Mouse (Mus musculus): ENCODE results near the gene Rnf126. TPM values are rescaled to one million over a fixed set of nuclear protein-coding genes. Genes with fewer than 3 reads are reported as not detected.

Rnf126 gene
- total RNA-seq, 2 experiments from 2014 or later, result 2.6 to 12.1 TPM

DNA sequence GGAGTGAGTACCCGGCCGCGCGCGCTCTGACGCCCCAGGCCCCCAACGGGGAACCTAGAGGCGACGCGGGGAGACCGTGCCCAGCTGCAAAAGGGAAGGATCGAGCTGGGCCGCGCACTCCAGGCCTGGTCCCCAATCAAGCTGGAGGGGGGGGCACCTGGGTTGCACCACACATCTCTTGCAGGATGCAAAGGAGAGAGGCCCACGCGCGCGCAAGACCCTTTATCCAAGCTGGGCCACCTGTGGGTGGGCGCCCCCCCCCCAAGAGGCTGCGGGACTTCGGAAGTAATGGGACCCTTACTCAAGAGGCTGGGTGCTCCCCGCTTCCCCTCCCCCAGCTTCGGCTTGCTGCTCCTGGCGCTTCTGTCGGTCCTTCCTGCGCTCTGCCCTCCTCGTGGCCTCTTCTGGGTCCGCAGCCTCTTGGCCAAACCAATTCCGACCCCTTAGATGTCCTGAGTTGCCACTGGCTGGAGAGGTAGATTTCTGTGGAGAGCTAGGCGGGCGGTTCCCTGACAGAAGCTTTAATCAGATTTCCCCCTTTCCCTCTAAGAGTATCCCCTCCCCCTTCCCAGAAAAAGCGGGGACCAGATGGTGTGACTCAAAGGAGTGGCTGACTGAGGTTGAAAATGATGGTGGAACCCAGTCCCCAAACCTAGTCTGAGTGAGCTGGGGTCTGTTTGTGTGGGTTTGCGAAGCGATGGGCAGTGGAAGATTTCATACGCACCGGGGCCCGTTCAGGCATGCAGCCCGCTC lies 27.2 kb upstream of the Rnf126 start:
- ATAC-seq (replicated peaks; ENCODE audit: low FRiP score, poor library complexity, severe bottlenecking), result no peak

DNA sequence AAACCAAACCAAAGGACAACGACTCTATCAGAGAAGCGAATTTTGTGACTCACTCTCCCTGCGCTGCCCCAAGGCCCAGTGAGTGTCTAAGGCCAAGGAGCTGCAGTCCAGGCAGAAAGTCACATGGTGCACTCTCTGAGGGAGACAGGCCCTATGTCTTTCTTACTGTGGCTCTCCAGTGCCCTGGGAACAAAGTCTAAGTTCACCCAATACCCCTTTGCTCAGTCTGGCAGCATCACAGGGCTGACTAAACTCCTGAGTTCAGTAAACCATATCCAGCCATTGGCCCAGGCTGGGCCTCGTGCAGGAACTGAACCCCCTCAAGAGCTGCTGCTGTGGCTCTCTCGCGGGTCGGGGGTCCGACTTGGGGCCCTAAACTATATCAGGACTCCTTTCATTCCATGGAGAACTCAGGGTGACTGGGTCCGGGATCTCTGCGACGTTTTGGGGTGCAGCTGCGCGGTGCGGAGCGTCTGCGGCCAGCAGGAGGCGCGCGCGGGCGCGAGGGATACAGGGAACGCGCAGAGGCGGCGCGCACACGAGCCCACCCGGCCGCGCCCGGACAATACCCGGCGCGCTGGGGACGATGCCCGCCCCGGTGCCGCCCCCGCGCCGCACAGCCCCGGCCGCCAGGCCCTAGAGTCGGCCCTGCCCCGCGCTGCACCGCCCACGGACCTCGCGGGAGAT lies 26.4 kb upstream of the Rnf126 start, which contains the start of gene Palm:
Gene Palm, plus strand, starts transcription at position 522 of the 687 bp plus-strand sequence.
- ATAC-seq (replicated peaks; ENCODE audit: low FRiP score, poor library complexity, severe bottlenecking), result peak; percentile 50; the same call in 1 of the 2 replicates

DNA sequence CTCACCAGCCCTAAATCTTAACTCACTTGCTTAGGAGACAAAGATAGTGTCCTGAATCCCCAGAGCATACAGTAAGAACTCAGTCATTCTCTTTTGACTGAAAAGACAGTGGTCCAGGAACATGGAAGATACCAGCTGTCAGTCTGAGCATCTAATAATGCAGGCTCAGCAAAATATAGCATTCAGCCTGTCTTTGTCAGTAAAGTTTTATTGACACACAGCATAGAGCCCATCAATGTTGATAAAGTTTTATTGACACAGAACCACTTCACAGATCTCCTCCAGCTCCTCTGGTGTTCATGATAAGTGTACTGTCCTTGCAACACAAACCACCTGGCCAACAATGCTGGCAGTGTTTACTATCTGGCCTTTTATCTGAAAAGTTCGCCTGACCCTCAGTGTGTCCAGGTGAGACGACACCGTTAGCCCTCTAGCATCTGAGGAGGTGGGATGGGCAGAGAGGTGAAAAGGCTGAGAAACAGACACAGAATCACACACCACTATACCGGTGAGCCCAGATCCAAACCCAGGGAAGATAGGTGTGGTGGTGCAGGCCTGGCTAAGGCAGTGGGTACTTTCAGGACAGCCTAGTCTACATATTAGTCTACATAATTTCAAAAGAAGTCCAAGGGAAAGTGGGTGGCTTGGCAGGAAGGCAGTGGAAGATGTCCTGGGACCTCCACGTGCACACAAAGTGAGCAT lies 25.7 kb upstream of the Rnf126 start:
- no peak for ATAC-seq (replicated peaks; ENCODE audit: low FRiP score, poor library complexity, severe bottlenecking)

DNA sequence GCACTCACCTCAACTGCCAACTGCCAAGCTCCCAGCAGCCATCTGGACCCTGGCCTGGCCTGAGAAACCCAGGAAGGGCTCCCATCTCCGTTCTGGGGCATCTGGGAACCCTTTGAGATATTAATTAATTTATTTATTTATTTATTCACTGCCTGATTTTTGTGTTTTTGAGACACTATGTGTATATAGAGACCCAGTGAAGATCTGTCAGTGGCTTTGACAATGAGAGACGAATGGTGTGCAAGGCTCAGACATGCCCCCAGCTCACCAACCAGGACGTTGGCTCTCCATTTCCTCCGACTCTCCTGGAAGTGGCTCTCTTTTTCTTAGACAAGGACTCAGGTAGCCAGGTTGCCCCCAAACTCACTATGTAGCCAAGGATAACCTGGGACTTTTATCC lies 24.1 kb upstream of the Rnf126 start, which contains the start of gene Prss57:
Gene Prss57, minus strand, starts transcription at position 101 of the 400 bp plus-strand sequence.
- no peak for ATAC-seq (replicated peaks; ENCODE audit: low FRiP score, poor library complexity, severe bottlenecking)

DNA sequence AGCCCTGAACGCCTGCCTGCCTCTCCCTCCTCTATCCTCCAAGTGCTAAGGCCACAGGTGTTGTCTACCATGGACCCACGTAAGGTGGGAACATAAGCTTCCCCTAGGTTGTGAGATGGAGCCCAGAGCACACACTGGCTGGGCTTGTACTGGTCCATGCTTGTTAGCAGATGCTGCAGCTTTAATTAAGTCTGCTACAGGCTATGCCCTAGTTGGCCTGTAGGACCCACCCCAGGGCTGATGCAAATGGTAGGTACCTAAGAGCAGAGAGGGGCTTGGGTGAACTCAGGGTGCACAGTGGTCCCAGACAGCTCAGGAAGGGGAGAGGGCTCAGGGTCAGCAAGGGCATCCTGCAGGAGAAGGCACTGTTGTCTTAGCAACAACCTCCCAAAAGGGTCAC lies 22.8 kb upstream of the Rnf126 start:
- no peak for ATAC-seq (replicated peaks; ENCODE audit: low FRiP score, poor library complexity, severe bottlenecking)

DNA sequence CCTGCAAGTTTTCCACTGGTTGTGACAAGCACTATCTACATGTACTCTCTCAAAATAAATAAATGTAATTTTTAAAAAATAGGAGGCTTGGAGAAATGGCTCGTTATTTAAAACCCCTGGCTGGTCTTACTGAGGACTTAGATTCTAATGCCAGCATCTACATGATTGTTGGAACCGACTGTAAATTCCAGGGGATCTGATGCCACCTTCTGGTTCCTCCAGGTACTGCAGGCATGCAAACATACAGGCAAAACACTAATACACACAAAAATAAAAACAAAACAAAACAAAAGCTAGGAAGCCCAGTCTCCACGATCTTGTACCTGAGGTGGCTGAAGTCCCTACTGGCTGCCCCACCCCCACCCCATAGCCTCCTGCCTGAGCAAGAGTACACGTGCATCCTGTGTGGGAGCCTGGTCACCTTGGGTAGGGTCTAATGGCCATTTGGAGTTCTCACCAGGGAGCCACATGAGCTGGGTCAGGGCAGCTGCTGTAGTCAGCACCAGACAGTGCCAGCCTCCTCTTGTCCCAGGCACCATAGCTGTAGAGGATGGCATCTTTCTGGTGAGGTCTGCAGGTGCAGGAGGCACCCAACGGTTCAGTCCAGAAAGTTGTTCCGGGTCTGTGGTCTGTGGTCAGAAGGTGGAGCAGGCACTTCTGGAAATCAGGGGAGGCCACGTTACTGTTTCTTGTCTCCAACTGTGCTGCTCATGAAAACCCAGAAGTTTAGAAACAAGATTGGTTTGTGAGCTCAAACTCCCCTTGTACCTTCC lies 21.8 kb upstream of the Rnf126 start:
- ATAC-seq (replicated peaks; ENCODE audit: low FRiP score, poor library complexity, severe bottlenecking), result peak; percentile 59

DNA sequence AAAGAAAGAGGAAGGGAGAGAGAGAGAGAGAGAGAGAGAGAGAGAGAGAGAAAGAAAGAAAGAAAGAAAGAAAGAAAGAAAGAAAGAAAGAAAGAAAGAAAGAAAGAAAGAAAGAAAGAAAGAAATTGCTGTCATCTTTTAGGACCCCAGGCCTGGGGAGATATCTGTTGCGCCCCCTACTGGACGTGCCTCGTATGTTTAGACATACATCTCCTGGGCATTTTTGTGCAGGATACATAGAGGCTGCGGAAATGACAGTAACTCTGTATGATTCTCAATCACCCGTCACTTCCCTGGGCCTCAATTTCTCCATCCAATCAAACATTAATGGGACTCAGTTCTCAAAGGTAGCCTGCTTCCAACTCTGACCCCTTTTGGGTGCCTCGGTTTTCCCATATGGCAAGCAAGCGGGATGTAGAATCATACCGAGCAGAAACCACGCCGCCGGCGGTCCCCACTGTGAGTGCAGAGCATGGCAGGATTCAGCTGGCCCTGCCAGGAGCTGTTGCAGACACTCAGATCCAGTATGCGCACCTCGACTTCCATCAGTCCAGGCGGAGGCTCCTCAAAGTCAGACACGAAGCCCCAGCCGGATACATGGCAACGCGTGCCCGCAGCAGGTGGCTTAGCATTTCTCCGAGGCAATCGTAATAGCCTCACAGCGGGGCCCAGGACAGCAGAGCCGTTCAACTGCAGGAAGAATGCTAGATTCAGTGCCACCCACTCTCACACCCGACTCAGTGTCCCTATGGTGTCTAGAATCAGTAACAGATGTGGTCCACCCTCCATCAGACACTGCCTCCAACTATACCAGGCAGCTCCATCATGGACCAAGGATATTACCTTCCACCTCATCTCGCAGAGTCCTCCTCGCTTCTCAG lies 17.4 kb upstream of the Rnf126 start:
- no peak for ATAC-seq (replicated peaks; ENCODE audit: low FRiP score, poor library complexity, severe bottlenecking)

DNA sequence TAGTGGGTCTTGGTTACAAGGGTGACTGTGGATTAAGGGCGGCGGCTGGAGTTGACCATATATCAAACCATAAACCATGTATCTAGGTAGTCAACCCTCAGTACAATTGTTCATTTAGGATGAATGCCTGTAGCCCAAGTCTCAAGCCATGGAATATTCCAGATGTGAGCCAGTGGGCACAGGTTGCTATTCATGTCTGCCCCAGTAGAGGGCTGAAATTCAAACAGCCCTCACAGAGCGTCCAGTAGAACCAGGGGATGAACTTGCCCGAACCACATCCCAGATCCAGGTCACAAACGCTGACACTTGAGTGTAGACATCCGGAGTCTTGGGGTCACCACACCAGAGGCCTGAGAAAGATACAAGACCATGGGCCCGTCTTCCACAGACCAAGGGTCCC lies 16.3 kb upstream of the Rnf126 start:
- ATAC-seq (replicated peaks; ENCODE audit: low FRiP score, poor library complexity, severe bottlenecking), result no peak

DNA sequence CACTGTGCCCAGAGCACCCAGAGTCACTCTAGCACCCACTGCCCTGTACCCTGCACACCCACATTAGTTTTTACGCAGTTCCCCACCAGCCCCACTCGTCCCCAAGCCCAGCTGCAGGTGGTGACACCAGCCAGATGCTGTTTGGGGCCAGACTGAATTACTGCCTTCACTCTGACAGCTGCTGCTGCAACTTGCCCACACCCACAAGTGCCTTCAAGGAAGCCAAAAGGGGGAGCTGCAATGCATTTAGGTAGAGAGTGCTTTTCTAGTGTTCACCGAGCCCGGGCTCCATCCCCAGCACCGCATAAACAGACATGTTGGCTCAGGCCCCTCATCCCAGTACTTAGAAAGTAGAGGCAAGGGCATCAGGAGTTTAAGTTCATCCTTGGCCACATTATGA lies 15.2 kb upstream of the Rnf126 start:
- ATAC-seq (replicated peaks; ENCODE audit: low FRiP score, poor library complexity, severe bottlenecking), result no peak

DNA sequence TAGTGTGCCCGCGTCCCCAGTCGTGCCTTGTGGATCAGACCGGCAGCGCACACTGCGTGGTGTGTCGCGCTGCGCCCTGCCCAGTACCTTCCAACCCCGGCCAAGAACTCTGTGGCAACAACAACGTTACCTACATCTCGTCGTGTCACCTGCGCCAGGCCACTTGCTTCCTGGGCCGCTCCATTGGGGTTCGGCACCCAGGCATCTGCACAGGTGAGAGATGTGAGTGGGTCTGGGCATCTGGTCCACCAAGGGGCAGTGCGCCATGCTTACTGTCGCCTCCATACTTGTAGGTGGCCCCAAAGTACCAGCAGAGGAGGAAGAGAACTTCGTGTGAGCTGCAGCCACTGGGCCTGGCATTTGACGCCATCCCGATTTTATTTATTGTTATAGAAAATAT lies 14.4 kb upstream of the Rnf126 start:
- ATAC-seq (replicated peaks; ENCODE audit: low FRiP score, poor library complexity, severe bottlenecking), result no peak

DNA sequence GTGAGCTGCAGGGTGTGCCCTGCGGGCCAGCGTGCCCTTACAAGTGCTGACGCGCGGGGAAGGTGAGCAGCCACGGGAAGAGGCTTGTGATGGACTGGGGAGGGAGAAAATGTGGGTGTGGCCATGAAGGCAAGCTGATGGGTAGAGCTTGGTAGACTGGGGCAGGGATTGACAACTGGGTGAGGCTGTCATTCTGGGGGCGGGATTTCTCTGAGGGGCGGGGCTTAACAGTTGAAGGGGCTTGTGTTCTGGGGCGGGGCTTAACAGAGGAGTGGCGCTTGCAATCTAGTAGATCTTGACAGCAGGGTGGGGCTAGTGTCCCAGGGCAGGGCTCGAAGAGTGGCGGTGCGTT lies 13.9 kb upstream of the Rnf126 start:
- ATAC-seq (replicated peaks; ENCODE audit: low FRiP score, poor library complexity, severe bottlenecking), result peak; percentile 48; the same call in 1 of the 2 replicates

DNA sequence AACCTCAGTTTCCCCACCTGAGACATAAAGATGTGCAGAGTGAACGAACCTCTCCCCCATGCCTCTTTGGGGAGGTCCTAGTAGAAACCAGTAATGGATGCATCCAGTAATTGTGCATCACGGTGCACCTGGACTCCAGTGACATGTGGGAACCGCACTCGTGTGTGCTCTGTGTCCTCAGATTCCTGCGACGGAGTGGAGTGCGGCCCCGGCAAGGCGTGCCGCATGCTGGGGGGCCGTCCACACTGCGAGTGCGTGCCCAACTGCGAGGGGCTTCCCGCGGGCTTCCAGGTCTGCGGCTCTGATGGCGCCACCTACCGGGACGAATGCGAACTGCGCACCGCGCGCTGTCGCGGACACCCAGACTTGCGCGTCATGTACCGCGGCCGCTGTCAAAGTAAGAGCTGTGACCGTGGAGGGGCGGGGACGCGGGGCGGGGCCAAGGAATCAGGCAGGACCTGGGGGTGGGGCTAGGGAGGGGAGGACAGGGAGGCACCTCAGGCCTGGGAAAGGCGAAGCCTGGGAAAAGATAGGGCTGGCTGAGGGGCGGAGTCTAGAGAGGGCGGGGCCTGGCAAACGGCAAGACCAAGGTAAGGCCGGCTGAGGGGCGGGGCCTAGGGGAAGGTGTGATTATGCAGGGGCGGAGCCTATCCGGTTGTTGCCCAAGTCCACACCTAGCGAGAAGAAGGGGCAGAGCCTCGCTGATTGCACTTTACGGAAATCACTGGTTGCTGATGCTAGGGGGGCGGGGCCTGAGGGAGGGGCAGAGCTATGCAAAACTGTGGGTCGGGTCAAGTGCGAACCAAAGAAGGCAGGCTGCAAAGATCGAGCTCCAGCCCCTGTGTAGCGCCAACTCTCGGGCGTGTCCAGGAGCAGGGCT lies 13.3 kb upstream of the Rnf126 start:
- peak; percentile 74 for ATAC-seq (replicated peaks; ENCODE audit: low FRiP score, poor library complexity, severe bottlenecking)

DNA sequence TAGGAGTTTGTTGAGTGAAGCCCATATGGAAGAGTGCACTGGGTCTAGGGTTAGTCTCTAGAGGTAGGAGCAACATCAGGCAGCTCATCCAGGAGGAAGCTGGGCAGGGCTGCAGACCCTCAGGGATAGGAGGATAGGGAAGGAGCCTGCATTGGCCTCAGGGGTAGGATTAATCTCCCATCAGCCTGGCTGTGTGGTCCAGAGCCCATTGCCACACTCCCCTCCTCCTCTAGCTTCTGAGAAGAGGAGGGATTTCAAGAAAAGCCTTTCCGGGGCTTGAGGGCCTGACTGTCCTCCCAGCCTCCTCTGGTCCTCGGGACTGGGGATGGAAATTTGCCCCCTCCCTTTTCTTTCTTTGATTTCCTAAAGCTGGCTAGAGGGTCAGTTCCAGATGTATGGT lies 12.4 kb upstream of the Rnf126 start:
- ATAC-seq (replicated peaks; ENCODE audit: low FRiP score, poor library complexity, severe bottlenecking), result no peak

DNA sequence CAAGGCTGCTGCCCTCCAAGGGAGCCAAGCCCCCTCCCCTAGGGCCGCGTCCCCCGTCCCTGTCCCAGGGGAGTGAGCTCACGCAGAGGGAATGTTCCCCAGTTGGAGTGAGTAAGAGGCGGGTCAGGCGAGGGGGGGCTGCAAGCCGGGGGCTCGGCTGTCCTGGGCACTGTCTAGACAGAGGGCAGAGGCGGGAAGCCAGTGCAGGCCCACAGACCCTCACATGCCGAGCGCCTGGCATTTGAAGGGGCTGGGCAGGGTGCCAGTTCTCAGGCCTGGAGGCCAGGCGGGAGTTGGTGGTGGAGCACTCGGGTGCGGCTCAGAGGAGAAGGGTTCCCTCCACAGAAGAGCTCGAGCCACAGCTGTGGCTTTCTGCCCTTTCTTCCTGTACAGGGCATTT lies 11.3 kb upstream of the Rnf126 start:
- ATAC-seq (replicated peaks; ENCODE audit: low FRiP score, poor library complexity, severe bottlenecking), result no peak

DNA sequence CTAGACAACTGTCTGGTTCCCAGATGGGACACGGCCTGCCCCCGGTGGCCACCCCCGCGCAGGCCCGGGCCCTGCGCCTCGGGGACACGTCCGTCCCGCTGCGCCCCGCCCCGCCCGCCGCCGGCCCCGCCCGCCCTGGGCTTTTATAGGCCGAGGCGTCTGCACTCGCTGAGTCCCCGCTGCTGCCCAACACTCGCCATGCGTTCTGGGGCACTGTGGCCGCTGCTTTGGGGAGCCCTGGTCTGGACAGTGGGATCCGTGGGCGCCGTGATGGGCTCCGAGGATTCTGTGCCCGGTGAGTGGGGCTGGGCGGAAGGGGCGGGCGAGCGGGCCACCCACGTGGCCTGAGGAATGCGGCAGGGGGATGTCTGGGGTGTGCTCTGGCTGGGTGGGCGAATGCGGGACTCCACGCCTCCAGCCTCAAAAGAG lies 10.4 kb upstream of the Rnf126 start, which contains the start of gene Fstl3:
Gene Fstl3, plus strand, starts transcription at position 170 of the 429 bp plus-strand sequence.
- ATAC-seq (replicated peaks; ENCODE audit: low FRiP score, poor library complexity, severe bottlenecking), result no peak

DNA sequence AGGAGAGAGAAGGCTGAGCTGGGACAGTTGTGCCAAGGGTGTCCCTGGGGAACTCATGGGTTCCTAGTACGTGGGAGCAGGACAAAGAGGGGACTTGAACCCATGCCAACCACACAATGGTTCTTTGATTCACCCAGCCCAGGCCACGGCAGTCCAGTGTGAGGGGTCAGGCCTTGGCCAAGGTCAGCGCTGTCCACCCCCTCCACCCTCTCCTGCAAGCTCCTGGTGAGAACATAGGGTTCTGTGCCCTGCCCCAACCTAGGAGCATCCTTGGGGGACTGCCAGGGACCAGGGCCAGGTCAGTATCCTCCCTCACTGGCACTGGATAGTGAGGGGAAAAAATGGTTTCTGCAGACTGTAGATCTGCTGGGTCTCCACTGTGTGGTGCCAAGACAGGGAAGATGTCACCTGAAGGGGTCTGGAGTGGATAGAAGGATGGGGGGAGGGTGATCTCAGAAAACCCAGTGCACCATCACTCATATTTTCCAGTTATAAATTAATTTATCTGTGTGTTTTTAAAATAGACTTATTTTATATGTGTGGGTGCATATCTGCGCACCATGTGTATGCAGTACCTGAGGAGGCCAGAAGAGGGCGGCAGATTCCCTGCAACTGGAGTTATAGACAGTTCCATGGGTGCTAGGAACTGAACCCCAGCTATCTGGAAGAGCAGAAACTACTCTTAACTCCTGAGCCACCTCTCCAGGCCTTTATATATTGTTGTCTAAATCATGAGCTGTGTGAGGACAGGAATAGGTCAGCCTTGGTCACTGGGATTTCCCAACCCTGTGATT lies 7.9 kb upstream of the Rnf126 start:
- ATAC-seq (replicated peaks; ENCODE audit: low FRiP score, poor library complexity, severe bottlenecking), result no peak

DNA sequence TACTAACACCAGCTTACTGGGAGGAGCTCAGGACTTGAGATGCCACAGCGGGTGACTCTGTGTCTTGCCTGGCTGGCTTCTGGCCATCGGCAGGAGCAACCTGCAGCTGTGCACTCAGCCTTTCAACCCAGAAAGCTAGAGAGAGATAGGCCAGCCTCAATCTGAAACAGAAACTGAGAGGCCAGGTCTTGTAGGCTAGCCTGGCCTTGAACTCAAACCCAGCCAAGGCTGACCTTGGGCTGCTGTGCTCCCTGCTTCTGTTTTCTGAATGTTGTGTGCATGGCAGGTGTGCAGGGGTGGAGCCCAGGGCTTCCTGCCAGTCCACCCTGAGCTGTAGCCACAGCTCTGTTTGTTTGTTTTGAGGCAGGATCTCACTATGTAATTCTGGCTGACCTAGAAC lies 6.5 kb upstream of the Rnf126 start:
- no peak for ATAC-seq (replicated peaks; ENCODE audit: low FRiP score, poor library complexity, severe bottlenecking)
